Mouse (Mus musculus): ENCODE measurements around the gene Smap1.

GRCm38 (mm10) chr1:23892072-23892471, 30.0 kb downstream of the Smap1 start:
- TF ChIP-seq CTCF (IDR thresholded peaks at IDR 0.05; ENCODE audit: extremely low read depth, insufficient read depth, low read length) (no peak), POLR2A (IDR thresholded peaks at IDR 0.05; ENCODE audit: extremely low read depth, insufficient read depth, low read length) (no peak)
